Mouse (Mus musculus) myocyte (in vitro differentiated cells): ENCODE results near the gene Sema6d. TPM values are rescaled to one million over a fixed set of nuclear protein-coding genes. Genes with fewer than 3 reads are reported as not detected.

Experiments used
- H3K27me3 ChIP-seq: one replicate; pipeline ENCODE4 v1.6.1; 2011; ENCODE audit not compliant: control insufficient read depth, insufficient read depth, insufficient read length
- H3K36me3 ChIP-seq: one replicate; pipeline ENCODE4 v1.6.1; 2011; ENCODE audit not compliant: control insufficient read depth, insufficient read depth
- H3K4me2 ChIP-seq: one replicate; pipeline ENCODE4 v1.6.1; 2011; ENCODE audit warnings: low read depth, control low read depth
- H3K4me3 ChIP-seq: one replicate; pipeline ENCODE4 v1.5.1; 2011; ENCODE audit warnings: mild to moderate bottlenecking, control low read depth, moderate library complexity
- H3K79me2 ChIP-seq: one replicate; pipeline ENCODE4 v1.6.1; 2011; ENCODE audit not compliant: control insufficient read depth, insufficient read depth
- H3ac ChIP-seq: one replicate; pipeline ENCODE4 v1.6.1; 2011; ENCODE audit not compliant: control insufficient read depth, insufficient read length
- CEBPB ChIP-seq: IDR thresholded peaks from 2 replicates; pipeline ENCODE4 v1.6.1; 2011; ENCODE audit warnings: mild to moderate bottlenecking, moderate library complexity; ENCODE audit not compliant: poor library complexity, insufficient read depth, severe bottlenecking
- E2F4 ChIP-seq: IDR thresholded peaks from one replicate; pipeline ENCODE4 v1.6.1; 2011; ENCODE audit warnings: mild to moderate bottlenecking, control low read depth, moderate library complexity; ENCODE audit not compliant: insufficient read depth
- MAX ChIP-seq: IDR thresholded peaks from one replicate; pipeline ENCODE4 v1.6.1; 2011; ENCODE audit warnings: low read depth, mild to moderate bottlenecking, control low read depth
- MYOD1 ChIP-seq, 3 experiments: IDR thresholded peaks; one replicate each; pipeline ENCODE4 v1.6.1; 2011; ENCODE audit warnings: control low read depth in 2 of 3, low read depth in 2 of 3, mild to moderate bottlenecking in 2 of 3, moderate library complexity in 1 of 3; ENCODE audit not compliant: insufficient read length in 2 of 3, control insufficient read depth in 1 of 3
- MYOG ChIP-seq, 3 experiments: IDR thresholded peaks; one replicate each; pipeline ENCODE4 v1.6.1; 2011; ENCODE audit warnings: control low read depth in 2 of 3, low read depth in 2 of 3, mild to moderate bottlenecking in 2 of 3; ENCODE audit not compliant: insufficient read length in 2 of 3, control insufficient read depth in 1 of 3, insufficient read depth in 1 of 3
- POLR2A ChIP-seq: IDR thresholded peaks from one replicate; pipeline ENCODE4 v1.6.1; 2011; ENCODE audit warnings: low read depth, mild to moderate bottlenecking, control low read depth, moderate library complexity; ENCODE audit not compliant: insufficient read length
- POLR2AphosphoS2 ChIP-seq: IDR thresholded peaks from one replicate; pipeline ENCODE4 v1.6.1; 2011; ENCODE audit warnings: low read depth, control low read depth; ENCODE audit not compliant: insufficient read length
- REST ChIP-seq: IDR thresholded peaks from one replicate; pipeline ENCODE4 v1.6.1; 2011; ENCODE audit warnings: mild to moderate bottlenecking, control low read depth, moderate library complexity; ENCODE audit not compliant: insufficient read depth, insufficient read length
- SRF ChIP-seq: IDR thresholded peaks from one replicate; pipeline ENCODE4 v1.6.1; 2011; ENCODE audit warnings: low read depth; ENCODE audit not compliant: control insufficient read depth, insufficient read length
- TCF12 ChIP-seq: IDR thresholded peaks from one replicate; pipeline ENCODE4 v1.6.1; 2011; ENCODE audit warnings: mild to moderate bottlenecking, control low read depth; ENCODE audit not compliant: poor library complexity, insufficient read depth, severe bottlenecking
- TCF3 ChIP-seq: IDR thresholded peaks from one replicate; pipeline ENCODE4 v1.6.1; 2011; ENCODE audit warnings: low read depth, control low read depth; ENCODE audit not compliant: insufficient read length
- USF1 ChIP-seq: IDR thresholded peaks from one replicate; pipeline ENCODE4 v1.6.1; 2011; ENCODE audit warnings: low read depth, mild to moderate bottlenecking, control low read depth, moderate library complexity
- polyA plus RNA-seq: library from polyadenylated mRNA; unstranded; fragments of >200 nt; fragmentation: generic; extraction: Trizol; gene quantifications from one replicate; pipeline ENCODE4 v1.2.1, GENCODE M21; 2012; ENCODE audit warnings: missing spikeins

Sema6d gene
- polyA plus RNA-seq, 1 experiment: 0.97 TPM

DNA sequence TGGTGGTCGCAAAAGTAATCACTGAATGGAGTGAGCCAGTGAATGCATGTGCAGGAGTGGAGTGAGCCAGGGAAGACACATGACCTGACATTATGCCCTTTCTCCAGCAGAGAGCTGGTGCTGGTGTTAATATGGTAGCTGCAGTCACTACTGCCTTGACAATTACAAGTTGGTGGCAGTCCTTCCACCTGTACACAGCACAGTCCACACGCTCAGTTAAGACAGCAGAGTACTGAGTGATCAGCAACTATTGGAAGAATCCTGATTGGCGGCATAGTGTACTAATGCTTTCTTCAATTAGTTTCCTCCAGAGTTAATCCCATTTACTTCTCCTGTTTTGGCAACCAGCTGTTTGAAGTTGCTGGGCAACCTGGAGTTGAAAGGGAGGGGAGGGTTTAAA lies 81.9 kb downstream of the Sema6d start:
- no peaks in the 10 kb centered on the region for H3K36me3 ChIP-seq
- no peak overlapping the region for H3ac ChIP-seq
- no peak overlapping the region for H3K4me3 ChIP-seq
- H3K4me2 ChIP-seq: no peak overlapping the region
- TF ChIP-seq TCF3 (no peak), MYOG (IDR thresholded peaks at IDR 0.05; ENCODE audit: control insufficient read depth in 1 of 3, insufficient read depth in 1 of 3, insufficient read length in 2 of 3, low read depth in 2 of 3) (no peak), REST (no peak), SRF (no peak), POLR2AphosphoS2 (no peak), MYOD1 (IDR thresholded peaks at IDR 0.05; ENCODE audit: control insufficient read depth in 1 of 3, insufficient read length in 2 of 3, low read depth in 2 of 3) (no peak), E2F4 (no peak)
- no peaks in the 10 kb centered on the region for H3K27me3 ChIP-seq
- no peaks in the 10 kb centered on the region for H3K79me2 ChIP-seq

DNA sequence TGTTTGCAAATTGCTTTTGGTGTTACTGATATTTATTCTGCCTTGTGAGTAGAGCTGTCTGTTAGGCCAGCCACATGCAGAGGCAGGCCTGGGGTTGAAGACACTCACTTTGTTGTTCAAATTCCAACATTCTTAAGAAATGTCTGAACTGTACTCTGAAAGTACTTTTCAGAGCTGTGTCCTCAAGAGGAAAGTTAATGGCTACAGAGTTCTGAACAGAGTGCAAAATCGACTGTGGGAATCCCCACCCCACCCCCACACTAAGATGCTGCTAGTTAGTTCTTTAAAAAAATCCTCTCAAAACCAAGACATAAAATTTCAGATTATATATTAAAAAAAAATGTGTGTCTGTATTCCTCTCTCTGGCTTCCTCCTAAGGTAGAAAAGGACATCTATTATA lies 86.5 kb downstream of the Sema6d start:
- TF ChIP-seq E2F4: no peak
- TF ChIP-seq MYOG (IDR thresholded peaks at IDR 0.05; ENCODE audit: control insufficient read depth in 1 of 3, insufficient read depth in 1 of 3, insufficient read length in 2 of 3, low read depth in 2 of 3): no peak
- no peak for TF ChIP-seq USF1
- no peak for TF ChIP-seq REST
- TF ChIP-seq CEBPB: no peak
- no peak for TF ChIP-seq MYOD1 (IDR thresholded peaks at IDR 0.05; ENCODE audit: control insufficient read depth in 1 of 3, insufficient read length in 2 of 3, low read depth in 2 of 3)
- no peak overlapping the region for H3ac ChIP-seq
- no peak overlapping the region for H3K4me3 ChIP-seq
- H3K36me3 ChIP-seq: no peaks in the 10 kb centered on the region
- no peak overlapping the region for H3K4me2 ChIP-seq
- no peaks in the 10 kb centered on the region for H3K79me2 ChIP-seq
- no peaks in the 10 kb centered on the region for H3K27me3 ChIP-seq

DNA sequence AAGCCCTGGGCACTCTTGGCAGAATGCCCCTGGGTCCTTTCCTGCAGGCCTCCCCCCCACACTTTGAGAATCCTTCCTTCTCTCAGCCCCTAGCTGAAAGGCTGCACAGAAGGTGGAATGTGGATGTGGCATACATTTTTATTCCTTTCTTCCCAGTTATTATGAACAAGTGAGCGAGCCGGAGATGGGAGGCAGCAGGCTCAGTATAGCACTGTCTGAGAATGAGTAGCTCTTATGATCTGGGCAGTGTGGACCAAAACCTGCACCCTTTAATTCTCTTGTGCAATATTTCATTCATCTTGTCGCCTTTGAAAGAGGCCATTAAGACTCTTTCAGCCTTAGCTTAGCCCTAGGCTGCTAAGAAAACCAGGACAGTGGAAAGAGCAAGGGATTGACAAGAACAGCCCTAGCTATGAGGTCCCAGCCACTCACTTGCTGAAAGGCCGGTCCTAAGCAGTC lies 87.0 kb downstream of the Sema6d start:
- no peak overlapping the region for H3K4me3 ChIP-seq
- no peaks in the 10 kb centered on the region for H3K79me2 ChIP-seq
- H3K36me3 ChIP-seq: no peaks in the 10 kb centered on the region
- no peak overlapping the region for H3K4me2 ChIP-seq
- H3K27me3 ChIP-seq: no peaks in the 10 kb centered on the region
- TF ChIP-seq TCF3 (no peak), MYOD1 (IDR thresholded peaks at IDR 0.05; ENCODE audit: control insufficient read depth in 1 of 3, insufficient read length in 2 of 3, low read depth in 2 of 3) (no peak), CEBPB (no peak), POLR2A (no peak), POLR2AphosphoS2 (no peak), TCF12 (no peak), MAX (no peak)
- H3ac ChIP-seq: no peak overlapping the region

DNA sequence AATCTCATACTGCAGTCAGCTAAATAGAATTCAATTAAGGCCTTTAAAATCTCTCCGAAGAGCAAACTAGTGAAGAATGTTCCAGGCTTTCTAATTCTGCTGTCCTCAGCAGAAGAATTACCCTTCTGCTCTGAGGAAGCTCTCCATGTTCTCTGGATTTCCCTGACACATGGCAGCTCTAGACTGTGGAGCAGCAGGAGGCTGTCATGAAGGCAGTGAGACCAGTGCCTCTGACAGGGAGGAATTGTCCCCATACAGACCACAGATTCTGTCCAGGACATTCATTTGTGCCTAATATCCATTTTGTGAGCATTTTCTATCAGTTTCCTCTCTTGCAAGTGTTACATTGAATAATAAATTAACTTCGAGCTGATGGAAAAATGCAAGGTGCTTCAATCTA lies 99.5 kb downstream of the Sema6d start:
- H3K4me2 ChIP-seq: no peak overlapping the region
- TF ChIP-seq REST: no peak
- TF ChIP-seq MYOD1 (IDR thresholded peaks at IDR 0.05; ENCODE audit: control insufficient read depth in 1 of 3, insufficient read length in 2 of 3, low read depth in 2 of 3): no peak
- no peak for TF ChIP-seq TCF12
- no peak for TF ChIP-seq MAX
- no peak for TF ChIP-seq E2F4
- TF ChIP-seq USF1: no peak
- no peak for TF ChIP-seq CEBPB
- TF ChIP-seq POLR2AphosphoS2: no peak
- no peak for TF ChIP-seq TCF3
- TF ChIP-seq MYOG (IDR thresholded peaks at IDR 0.05; ENCODE audit: control insufficient read depth in 1 of 3, insufficient read depth in 1 of 3, insufficient read length in 2 of 3, low read depth in 2 of 3): no peak
- H3K27me3 ChIP-seq: no peaks in the 10 kb centered on the region
- no peak overlapping the region for H3ac ChIP-seq
- no peaks in the 10 kb centered on the region for H3K79me2 ChIP-seq
- H3K4me3 ChIP-seq: no peak overlapping the region
- H3K36me3 ChIP-seq: no peaks in the 10 kb centered on the region

DNA sequence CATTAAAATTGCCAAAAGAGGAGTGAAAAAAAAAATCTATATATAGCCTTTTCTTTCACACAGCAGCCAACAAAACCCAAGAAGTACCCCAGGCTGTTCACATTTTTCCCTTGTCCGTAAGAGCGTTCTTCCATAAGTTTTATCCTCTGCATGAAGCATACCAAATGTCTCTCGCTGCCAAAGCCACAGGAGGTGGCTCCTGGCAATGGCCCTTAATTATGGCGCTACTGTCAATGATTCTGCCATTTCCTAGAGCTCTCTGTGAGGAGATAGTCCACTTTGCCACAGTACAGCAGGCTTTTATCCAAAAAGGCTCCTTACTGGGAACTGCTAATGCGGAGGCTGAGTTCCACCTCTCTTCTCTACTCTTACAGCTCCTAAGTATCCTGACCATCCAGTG lies 104.3 kb downstream of the Sema6d start:
- Histone ChIP-seq H3K79me2 (no peaks in the 10 kb centered on the region), H3ac (no peak overlapping the region), H3K27me3 (no peaks in the 10 kb centered on the region), H3K36me3 (no peaks in the 10 kb centered on the region), H3K4me2 (no peak overlapping the region), H3K4me3 (no peak overlapping the region)
- TF ChIP-seq MYOG (IDR thresholded peaks at IDR 0.05; ENCODE audit: control insufficient read depth in 1 of 3, insufficient read depth in 1 of 3, insufficient read length in 2 of 3, low read depth in 2 of 3) (no peak), TCF12 (no peak), POLR2A (no peak), MAX (no peak), E2F4 (no peak), CEBPB (no peak), MYOD1 (IDR thresholded peaks at IDR 0.05; ENCODE audit: control insufficient read depth in 1 of 3, insufficient read length in 2 of 3, low read depth in 2 of 3) (no peak), USF1 (no peak), REST (no peak), TCF3 (no peak), POLR2AphosphoS2 (no peak), SRF (no peak)

DNA sequence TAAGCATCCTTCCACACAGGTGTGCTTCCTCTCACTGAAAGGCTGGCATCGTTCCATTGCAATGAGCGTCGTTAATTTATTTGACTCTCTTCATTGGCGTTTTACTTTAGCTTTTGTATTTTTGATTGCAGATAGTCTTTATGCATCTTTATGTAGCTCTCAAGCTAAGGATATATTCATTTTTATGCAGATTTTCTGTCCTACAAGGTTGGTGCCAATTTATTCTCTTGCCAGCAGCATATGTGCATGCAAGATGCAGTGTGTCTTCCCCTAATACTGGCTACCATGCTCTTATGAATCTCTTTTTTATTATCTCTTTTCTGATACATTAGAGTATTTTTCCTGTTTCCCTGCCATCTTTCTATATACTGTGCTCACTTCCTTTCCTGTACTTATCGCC lies 111.7 kb downstream of the Sema6d start:
- Histone ChIP-seq H3K27me3 (no peaks in the 10 kb centered on the region), H3K4me3 (no peak overlapping the region), H3ac (no peak overlapping the region), H3K4me2 (no peak overlapping the region), H3K79me2 (no peaks in the 10 kb centered on the region), H3K36me3 (no peaks in the 10 kb centered on the region)
- no peak for TF ChIP-seq TCF12
- no peak for TF ChIP-seq CEBPB
- TF ChIP-seq USF1: no peak
- no peak for TF ChIP-seq TCF3
- no peak for TF ChIP-seq POLR2A
- TF ChIP-seq MYOG (IDR thresholded peaks at IDR 0.05; ENCODE audit: control insufficient read depth in 1 of 3, insufficient read depth in 1 of 3, insufficient read length in 2 of 3, low read depth in 2 of 3): no peak
- TF ChIP-seq E2F4: no peak
- TF ChIP-seq SRF: no peak
- no peak for TF ChIP-seq REST
- TF ChIP-seq MAX: no peak
- TF ChIP-seq POLR2AphosphoS2: no peak
- TF ChIP-seq MYOD1 (IDR thresholded peaks at IDR 0.05; ENCODE audit: control insufficient read depth in 1 of 3, insufficient read length in 2 of 3, low read depth in 2 of 3): no peak
